Mouse (Mus musculus) frontal cortex, adult 2 months (tissue): Measurements from ENCODE around the gene Tmtc1. TPM values are rescaled to one million over a fixed set of nuclear protein-coding genes. Genes with fewer than 3 reads are reported as not detected.

Experiments used
- DNase-seq, 2 experiments: peaks; one replicate each; pipeline ENCODE4 v3.0.0; 2022; ENCODE audit warnings: low spot score in 1 of 2; ENCODE audit errors: extremely low spot score in 1 of 2
- polyA plus RNA-seq: library from polyadenylated mRNA; depleted of rRNA; stranded (reverse); fragments of >200 nt; gene quantifications from 2 replicates; pipeline ENCODE4 v1.2.3, GENCODE M21; 2012; rRNA removed

Gene Tmtc1
- 32.2 and 38.0 TPM in 2 replicates for polyA plus RNA-seq

- DNase-seq: peak in 1 of 2 experiments; percentile 73
Measured at GRCm38 (mm10) chr6:148443726-148444701, at the start of gene Tmtc1. Gene Tmtc1, minus strand, starts transcription at chr6:148444389.

- DNase-seq: peak in 1 of 2 experiments; percentile 22
Measured at GRCm38 (mm10) chr6:148491849-148492248, 47.7 kb upstream of the Tmtc1 start.

- DNase-seq: no peak
Measured at GRCm38 (mm10) chr6:148486756-148487155, 42.6 kb upstream of the Tmtc1 start.

GRCm38 (mm10) chr6:148481894-148482293 lies 37.7 kb upstream of the Tmtc1 start:
- no peak for DNase-seq

GRCm38 (mm10) chr6:148479671-148480237 lies 35.6 kb upstream of the Tmtc1 start:
- no peak for DNase-seq

- no peak for DNase-seq
Measured at GRCm38 (mm10) chr6:148478350-148478749, 34.2 kb upstream of the Tmtc1 start.

GRCm38 (mm10) chr6:148472289-148472688 lies 28.1 kb upstream of the Tmtc1 start:
- no peak for DNase-seq

- no peak for DNase-seq
Measured at GRCm38 (mm10) chr6:148467924-148468389, 23.8 kb upstream of the Tmtc1 start.

GRCm38 (mm10) chr6:148467170-148467921 lies 23.2 kb upstream of the Tmtc1 start:
- no peak for DNase-seq

GRCm38 (mm10) chr6:148459636-148460035 lies 15.4 kb upstream of the Tmtc1 start:
- no peak for DNase-seq

GRCm38 (mm10) chr6:148455470-148455869 lies 11.3 kb upstream of the Tmtc1 start:
- no peak for DNase-seq

GRCm38 (mm10) chr6:148454740-148455139 lies 10.6 kb upstream of the Tmtc1 start:
- DNase-seq: no peak

GRCm38 (mm10) chr6:148448151-148448550 lies 4.0 kb upstream of the Tmtc1 start:
- no peak for DNase-seq

- no peak for DNase-seq
Measured at GRCm38 (mm10) chr6:148446113-148446512, 1.9 kb upstream of the Tmtc1 start.

- DNase-seq: no peak
Measured at GRCm38 (mm10) chr6:148444796-148445195, 607 bp upstream of the Tmtc1 start.

- DNase-seq: peak in 1 of 2 experiments; percentile 32
Measured at GRCm38 (mm10) chr6:148443291-148443725, 881 bp downstream of the Tmtc1 start.

GRCm38 (mm10) chr6:148442671-148443290 lies 1.4 kb downstream of the Tmtc1 start:
- DNase-seq: peak in 1 of 2 experiments; percentile 46

GRCm38 (mm10) chr6:148441871-148442270 lies 2.3 kb downstream of the Tmtc1 start:
- no peak for DNase-seq

- DNase-seq: no peak
Measured at GRCm38 (mm10) chr6:148439101-148439500, 5.1 kb downstream of the Tmtc1 start.

GRCm38 (mm10) chr6:148437565-148437964 lies 6.6 kb downstream of the Tmtc1 start:
- no peak for DNase-seq
